Mouse (Mus musculus): ENCODE data around the gene Tigd3.

Gene Tigd3

DNA sequence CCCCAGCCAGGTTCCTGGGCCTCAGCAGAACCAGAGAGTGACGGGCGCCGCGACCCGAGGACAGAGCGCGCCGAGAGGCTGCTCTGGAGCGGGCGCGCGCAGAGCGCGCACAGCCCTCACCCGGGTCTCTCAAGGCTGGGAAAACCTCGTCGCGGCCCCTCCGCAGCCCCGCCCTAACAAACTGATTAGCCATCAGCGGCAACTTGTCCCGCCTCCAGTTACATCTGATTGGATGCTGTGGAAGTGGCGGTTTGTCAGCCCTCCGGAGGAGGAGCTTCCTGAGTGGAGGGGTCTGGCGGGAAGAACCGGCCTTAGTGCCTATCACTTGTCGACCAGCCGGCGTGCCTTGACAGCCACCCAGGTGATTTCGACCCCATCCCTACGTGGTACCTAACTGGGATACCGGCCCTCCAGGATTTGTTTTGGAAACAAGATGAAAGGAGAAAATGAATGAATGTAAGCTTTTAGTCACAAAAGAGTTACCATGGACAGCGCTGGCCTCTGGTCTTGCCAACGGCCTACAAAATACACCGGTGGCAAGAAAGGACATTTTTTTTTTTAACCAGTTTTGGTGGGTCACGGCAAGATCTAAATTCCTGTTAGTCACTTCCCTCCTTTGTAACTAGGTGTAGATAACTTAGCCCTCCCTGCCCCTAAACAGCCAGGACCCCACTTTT lies at the start of gene Tigd3:
Gene Tigd3 (minus strand): TSS at position 148 of the 677 bp plus-strand sequence.
- DNase-seq (ENCODE audit: low spot score in 2 of 2) = peak; percentile 96 to 97

DNA sequence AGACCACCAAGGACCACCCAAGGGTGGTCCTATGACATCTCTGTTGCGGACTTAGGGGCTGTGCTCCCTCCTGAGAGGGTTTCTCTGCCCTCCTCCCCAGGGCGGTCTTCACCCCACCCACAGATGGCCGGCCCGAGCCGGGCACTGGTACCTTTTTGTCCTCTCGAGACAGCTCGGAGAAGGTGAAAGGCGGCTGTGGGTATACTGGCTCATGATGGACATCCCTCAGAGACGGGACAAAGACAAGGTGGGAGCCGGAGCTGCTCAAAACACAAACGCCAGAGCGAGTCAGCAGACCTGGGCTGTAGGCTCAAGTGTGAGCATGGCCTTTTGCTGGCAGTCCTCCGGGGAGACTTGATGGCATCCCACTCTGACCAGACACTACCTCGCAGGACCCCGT lies 49.5 kb upstream of the Tigd3 start:
- DNase-seq (ENCODE audit: low spot score in 2 of 2) = no peak

DNA sequence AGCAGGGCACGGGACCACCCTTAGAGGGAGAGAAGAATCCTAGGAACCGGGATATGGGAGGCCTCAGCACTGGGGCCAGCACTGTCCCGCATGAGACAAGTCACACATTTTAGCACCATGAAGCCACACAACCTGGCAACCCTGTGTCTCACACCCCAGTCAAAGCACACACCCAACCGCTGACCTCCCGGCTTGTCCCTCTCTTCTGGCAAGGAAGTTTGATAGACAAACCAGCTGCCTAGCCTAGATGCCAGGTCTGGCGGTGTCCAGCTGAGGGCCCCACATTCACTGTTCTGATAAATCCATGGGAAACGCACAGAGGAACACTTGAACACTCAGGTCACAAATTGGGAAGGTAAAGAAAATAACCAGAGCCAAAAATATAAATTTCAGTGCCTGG lies 48.6 kb upstream of the Tigd3 start:
- DNase-seq (ENCODE audit: low spot score in 2 of 2) = no peak

DNA sequence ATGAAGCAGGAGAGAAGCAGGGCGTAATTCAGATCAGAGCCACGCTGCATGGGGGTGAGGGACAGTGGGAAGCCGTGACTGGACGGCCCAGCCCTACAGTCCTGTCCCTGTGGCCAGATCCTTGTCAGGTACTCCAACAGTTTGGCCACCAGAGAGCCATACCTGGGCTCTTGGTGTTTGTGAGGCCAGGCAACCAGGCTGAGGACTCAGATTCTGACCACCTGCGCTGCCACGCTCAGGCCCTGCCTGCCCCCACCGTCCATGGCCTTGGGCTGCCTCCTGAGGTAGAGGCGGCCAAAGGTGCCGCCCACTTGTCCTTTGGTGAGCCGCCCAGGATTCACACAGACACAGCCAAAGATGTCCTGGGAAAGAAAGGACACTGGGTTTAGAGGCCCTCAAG lies 46.7 kb upstream of the Tigd3 start:
- no peak for DNase-seq (ENCODE audit: low spot score in 2 of 2)

DNA sequence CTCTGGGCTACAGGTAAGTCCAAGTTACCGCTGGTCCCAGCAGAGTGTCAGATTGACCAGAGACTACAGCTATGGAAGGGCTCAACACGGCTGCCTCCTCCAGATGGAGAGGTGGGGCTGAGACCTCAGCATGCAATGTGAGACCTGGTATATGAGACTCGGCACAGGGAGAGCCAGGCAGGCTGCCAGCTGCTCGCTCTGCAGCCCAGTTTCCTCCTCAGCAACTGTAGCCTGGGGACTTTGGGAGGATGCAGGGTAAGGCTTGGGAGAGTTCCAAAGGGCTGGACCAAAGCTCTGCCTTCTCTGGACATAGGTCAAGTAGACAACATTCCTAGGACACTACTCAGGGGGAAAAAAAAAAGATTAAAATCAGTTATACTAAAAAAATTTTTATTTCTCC lies 46.2 kb upstream of the Tigd3 start:
- no peak for DNase-seq (ENCODE audit: low spot score in 2 of 2)

DNA sequence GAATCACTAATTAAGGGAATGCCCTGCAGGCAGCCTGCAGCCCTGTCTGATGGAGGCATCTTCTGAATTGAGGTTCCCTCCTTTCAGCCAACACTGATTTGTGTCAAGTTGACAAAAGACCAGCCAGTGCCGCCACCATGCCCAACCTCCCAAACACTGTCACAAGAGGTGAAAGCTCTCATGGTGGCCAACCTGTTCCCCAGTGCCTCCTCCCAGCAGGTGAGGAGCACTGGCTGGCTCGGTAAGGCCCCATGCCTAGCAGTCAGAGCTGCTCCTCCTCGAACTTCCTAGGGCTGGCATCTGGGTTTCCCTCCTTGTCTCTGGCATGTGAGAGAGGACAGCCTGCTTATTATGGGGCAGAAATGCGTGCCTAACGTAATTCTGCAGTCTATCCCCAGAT lies 45.8 kb upstream of the Tigd3 start:
- DNase-seq (ENCODE audit: low spot score in 2 of 2) = no peak

DNA sequence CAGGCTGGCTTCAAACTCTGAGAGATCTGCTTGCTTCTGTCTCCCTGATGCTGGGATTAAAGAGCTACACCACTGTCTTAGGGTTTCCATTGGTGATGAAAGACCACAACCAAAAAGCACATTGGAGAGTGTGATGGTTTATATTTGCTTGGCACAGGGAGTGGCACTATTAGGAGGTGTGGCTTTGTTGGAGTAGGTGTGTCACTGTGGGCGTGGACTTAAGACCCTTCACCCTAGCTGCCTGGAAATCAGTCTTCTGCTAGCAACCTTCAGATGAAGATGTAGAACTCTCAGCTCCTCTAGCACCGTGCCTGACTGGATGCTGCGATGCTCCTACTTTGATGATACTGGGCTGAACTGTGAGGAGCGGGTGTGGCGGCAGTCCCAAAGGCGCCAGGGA lies 44.6 kb upstream of the Tigd3 start:
- no peak for DNase-seq (ENCODE audit: low spot score in 2 of 2)

DNA sequence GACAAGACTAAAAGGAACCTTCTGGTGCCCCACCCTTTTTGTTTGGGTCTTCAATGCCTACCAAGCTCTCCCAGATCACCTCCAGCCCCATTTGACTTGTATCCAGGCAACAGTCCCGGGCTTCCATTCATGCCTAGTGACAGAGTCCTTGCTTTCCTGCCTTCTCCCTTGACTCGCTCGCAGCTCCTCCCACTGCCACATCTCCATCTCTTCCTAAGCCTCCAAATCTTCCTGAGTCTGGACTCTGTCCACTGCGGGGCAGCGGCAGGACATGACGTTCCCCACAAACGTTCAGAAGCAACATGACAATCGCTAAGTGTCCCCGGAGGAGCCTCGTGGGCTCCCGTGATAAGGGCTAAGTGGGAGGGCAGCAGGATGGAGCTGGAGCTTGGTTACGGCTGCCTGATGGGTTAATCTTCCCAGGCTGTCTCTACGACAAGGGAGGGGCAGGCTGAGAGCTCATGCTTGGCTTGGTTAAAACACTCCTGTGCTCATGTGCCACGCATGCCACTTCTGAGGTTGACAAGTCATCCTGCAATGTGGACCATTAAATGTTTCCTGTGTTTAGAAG lies 44.0 kb upstream of the Tigd3 start:
- DNase-seq (ENCODE audit: low spot score in 2 of 2) = peak in 1 of 2 experiments; percentile 44

DNA sequence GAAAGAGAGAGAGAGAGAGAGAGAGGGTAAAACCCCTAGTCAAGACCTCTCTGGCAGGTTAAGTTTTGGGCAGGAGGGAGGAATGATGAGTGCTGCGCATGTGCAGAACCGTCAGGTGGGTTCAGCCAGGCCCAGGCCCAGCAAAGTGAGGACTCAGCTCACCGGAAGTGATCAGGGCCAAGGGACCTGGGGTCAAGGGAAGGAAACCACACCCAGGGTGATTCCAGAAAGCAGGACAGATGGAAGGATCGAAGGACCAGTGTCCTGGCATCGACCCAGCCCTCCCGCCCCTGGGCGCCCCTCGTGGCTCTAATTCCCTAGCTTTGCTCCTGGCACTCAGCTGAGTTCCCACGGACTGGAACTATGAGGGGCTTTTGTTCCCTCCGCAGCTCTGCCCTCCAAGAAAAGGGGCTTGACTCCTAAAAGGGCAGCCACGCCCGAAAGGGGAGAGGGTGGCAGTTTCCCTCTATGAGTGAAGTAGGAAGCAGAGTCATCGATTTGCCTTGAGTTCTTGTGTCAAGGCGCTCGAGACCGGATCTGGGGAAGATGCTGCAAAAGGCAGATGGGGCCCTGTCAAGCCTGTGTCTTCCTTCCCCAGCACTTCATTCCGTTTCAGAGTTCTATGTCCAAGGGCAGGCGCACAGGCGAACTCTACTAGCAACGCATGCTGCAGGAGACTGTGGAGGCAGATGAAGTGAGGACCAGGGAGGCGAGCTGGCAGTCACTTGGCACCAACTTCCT lies 43.3 kb upstream of the Tigd3 start:
- no peak for DNase-seq (ENCODE audit: low spot score in 2 of 2)

DNA sequence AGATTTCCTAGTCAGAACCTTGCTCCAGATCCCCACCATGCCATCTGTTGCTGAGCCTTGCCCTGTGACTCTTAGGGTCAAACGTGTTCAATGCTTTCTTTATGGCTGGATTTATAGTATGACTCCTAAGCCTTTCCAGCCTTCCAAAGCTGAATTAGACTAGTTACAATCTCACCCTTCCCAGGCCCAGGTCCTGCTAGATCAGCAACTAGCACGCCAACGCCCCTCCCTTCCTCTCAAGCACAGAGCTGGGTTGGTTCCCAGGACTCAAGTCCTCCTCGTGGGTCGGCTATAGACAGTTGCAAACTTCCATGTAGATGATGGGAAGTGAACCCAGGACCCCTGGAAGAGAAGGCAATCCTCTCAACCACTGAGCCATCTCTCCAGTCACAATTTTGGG lies 41.7 kb upstream of the Tigd3 start:
- DNase-seq (ENCODE audit: low spot score in 2 of 2) = no peak

DNA sequence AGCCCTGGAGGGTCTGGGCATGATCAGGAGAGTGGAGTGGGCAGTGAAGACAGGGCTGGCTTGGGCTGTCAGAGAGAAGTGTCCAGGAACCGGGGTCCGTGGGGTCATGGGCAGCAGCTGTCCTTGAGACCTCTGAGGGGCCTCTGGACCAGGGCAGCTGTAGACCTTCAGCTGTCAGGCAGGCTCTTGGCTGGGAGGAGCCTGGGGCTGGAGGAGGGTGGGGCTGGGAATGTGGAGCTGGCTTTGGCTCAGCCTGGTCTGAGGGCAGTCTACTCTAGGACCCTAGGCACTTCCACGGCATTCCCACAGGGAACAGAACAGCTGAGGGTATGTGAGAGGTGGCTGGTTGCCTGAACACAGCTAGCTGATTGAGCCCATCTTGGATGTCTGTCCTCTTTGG lies 41.3 kb upstream of the Tigd3 start:
- DNase-seq (ENCODE audit: low spot score in 2 of 2) = peak in 1 of 2 experiments; percentile 33

DNA sequence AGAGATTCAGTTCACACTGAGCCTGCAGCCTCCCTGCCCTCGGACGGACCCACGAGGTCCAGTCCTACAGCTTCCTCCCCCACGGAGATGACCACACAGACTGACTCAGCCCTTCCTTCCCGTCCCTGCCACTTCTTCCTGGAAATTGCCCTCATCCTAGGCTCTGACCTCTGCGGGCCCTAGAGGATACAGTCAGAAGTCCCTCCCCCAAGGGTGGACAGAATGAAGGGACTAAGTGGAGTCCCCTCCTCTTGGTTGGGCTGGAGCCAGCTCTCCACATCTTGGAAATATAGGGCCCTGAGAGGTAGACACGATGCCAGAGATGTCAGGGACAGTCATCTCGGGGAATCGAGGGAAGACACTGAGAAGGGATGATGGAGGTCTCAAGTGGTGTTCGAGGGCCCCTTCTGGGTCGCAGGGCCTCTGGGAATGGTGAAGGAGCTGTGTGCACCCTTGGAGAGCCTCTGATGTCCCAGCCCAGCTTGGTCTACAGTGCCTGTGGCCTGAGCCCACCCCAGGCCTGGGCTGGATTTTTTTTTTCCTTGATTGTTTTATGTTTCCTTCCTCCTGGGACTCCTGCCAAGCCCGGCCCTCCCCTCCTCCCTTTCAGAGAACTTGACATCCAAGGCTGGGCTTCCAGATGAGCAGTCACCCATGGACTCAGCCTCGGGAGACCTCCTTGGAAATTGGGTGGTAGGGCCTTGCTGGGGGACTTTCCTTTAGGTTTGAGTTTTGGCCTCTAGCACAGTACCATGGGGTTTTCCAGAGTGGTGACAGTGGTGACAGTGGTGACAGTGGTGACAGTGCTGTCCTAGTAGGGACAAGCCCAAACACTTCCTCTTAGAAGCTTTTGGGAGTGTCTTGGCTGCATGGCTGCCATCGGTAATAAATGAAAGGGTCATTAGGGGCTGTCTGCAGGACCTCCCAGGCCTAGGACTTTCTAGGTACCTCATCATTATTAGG lies 36.0 kb upstream of the Tigd3 start:
- DNase-seq (ENCODE audit: low spot score in 2 of 2) = peak in 1 of 2 experiments; percentile 35

DNA sequence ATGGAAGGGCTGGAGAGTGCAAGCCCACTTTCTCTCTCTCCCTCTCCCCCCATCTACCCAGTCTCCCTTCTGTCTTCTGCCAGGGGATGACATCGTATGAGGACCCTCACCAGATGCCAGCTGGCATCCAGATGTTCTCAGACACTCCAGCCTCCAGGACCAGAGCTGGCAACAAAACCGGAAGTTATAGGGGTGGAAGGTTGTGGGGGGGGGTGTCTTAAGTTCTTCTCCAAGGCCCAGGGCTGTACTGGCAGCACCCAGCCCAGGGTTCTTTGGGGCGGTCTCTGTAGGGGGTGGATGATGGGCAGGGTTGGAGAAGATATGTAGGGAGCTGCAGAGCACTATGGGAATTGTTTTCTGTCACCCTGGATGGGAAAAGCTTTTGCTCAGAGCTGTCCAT lies 34.6 kb upstream of the Tigd3 start:
- DNase-seq (ENCODE audit: low spot score in 2 of 2) = no peak

DNA sequence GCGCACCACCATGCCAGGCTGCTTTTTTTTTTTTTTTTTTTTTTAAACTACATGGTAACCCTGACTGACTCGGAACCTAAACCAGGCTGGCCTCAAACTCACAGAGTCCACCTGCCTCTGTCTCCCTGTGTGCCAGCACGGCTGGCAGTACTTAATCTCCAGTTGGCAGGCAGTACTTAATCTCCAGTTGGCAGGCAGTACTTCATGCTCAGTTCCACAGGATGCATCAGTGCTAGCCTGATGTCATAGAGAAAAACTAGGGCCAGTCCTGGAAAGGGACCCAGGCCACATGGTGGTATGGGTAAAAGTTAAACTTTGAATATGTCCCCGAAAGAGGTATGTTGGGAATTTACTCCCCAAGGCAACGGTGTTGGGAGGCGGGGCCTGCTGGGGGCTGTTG lies 34.2 kb upstream of the Tigd3 start:
- no peak for DNase-seq (ENCODE audit: low spot score in 2 of 2)

DNA sequence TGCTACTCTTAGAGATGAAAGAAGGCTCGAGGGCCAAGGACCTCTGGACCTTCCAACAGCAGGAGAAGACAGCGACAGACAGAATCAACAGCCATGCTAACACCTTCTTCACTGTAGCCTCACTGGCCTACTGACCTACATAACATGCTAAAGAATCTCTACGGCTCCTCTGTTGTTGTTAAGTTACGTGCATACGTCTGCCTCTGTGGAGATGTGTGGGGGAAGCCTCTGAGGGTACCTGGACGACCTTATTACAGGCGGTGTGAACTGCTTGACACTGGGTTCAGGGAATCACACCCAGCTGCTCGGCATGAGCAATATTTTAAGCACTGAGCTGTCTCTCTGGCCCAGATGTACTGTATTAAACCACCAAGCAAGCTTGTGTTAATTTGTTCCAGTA lies 33.6 kb upstream of the Tigd3 start:
- no peak for DNase-seq (ENCODE audit: low spot score in 2 of 2)

DNA sequence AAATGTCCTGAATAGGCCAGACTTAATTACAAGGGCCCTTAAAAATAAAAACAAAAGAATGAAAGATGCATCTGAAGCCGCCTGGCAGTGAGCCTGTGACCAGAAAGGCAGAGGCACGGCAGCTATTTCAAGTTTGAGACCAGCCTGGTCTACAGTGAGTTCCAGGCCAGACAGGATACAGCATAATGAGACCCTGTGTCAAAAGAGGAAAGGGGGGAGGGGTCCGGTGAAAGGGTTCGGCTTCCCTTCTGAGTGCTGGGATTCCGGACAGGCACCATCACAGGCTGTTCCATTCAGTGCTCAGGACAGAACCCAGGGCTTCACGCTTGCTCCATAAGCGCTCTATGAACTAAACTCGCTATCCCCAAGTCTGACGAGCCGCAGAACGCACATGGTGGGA lies 33.1 kb upstream of the Tigd3 start:
- DNase-seq (ENCODE audit: low spot score in 2 of 2) = no peak

DNA sequence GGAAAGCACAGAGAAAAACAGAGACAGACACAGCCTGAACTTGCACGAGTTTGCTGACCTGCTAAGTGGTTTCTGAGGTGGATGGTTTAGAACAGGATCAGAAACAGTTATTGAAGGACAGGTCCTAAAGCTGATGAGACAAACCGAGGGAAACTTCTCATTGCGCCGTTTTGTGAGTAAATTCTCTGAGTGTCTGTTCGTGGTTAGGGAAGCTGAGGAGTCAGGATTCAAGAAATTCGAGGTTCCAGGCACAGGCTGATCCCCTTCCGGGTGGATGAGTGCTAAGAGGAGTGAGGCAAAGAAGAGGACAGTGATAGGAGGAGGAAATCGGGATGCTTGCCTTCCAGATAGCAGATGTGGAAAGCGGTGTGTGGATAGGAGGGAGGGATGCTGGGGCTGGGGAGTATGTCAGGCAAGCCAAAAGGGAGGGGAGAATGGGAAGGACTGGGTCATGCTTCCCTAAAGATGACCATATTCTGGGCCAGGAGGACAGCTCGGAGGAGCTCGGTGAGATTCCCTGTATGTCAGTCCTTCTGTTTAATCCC lies 31.4 kb upstream of the Tigd3 start:
- no peak for DNase-seq (ENCODE audit: low spot score in 2 of 2)

DNA sequence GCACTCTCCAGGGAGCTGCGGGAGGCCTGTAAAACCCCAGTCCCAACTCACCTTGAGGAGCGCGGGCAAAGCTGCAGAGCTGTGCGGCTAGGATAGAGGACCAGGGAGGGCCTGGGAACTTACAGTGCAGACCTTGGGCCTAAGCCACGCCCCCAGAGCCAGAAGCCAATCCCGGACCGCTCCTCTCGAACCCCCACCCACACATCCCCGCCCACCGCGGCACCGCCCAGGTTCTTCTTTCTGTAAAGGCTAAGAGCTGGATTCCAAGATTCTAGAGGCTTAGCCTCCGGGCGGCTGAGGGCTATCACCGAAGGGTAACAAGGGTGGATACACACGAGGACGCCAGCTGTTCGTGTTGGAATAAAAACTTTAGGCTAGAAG lies 30.8 kb upstream of the Tigd3 start, which contains the start of gene Cdc42ep2:
Gene Cdc42ep2 (minus strand): TSS at position 104 of the 381 bp plus-strand sequence.
- DNase-seq (ENCODE audit: low spot score in 2 of 2) = peak; percentile 92 to 99

DNA sequence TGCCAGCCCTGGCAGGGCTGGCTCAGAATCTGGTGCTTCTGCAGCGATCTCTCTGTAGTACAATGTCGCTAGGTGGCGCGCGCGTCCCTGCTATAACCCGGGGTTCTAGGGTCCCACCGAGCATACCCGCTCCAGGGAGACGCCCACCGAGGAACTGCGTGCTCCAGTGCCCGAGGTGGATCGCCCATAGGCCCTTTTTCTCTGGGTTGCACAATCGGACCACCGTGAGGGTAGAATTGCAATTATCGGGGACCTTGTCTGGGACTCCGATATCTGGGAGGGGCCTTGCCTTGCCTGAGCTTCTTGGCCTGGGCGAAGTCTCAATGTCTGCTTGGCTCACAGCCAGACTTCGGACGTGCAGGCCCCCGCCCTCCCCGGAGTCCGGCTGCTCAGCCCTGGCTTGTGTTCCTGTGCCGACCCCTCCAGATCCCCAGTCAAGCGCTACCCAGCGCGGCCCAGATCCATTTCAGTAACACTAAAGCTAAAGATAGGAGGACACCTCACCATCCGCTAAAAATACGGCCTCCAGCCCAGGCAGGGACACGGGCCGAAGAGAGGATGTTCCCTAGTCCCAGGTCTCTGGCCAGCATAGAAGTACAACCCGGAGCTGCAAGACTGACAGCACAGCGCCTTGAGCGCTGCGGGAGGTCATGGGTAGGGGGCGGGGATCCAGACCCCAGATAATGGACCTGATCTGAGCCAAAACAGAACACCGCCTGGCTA lies 30.2 kb upstream of the Tigd3 start:
- DNase-seq (ENCODE audit: low spot score in 2 of 2) = peak; percentile 89 to 95

DNA sequence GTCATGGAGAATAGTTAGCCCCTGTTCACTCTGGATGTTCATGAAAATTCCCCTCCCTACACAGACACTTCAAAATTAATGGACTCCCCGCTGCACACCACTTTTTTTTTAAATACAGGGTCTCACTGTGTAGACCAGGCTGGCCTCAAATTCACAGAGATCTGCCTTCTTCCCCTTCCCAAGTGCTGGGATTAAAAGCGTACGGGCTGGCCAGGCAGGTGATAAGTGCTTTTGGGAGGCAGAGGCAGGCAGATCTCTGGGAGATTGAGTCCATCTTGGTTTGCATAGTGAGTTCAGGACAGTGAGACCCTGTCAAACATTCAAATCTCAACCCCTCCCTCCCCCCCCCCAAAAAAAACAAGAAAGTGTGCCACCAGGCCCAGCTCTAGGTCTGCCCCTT lies 29.0 kb upstream of the Tigd3 start:
- no peak for DNase-seq (ENCODE audit: low spot score in 2 of 2)

Data from spleen, postnatal 10 days (tissue).